Mouse (Mus musculus) forebrain, embryonic 11.5 days (tissue): ENCODE measurements around the gene Ihh. TPM values are rescaled to one million over a fixed set of nuclear protein-coding genes. Genes with fewer than 3 reads are reported as not detected.

Experiments
- ATAC-seq: fragments of 200-750 bp; cut with Nextera tagmentation; replicated peaks from 2 replicates; pipeline ENCODE4 v1.8.0; 2017; ENCODE audit warnings: moderate TSS enrichment; ENCODE audit not compliant: low FRiP score
- DNase-seq: peaks from one replicate; pipeline ENCODE4 v3.0.0-alpha.2; 2017; ENCODE audit warnings: low spot score
- H3K27ac ChIP-seq: fragments of 300-500 bp; sonication (generic); 2 replicates; pipeline ENCODE4 v1.5.1; 2014; ENCODE audit warnings: low read depth, low read length
- H3K27me3 ChIP-seq: fragments of 300-500 bp; sonication (generic); 2 replicates; pipeline ENCODE4 v1.6.1; 2014; ENCODE audit warnings: mild to moderate bottlenecking, low read length, mixed read lengths; ENCODE audit not compliant: control insufficient read depth, insufficient read depth
- H3K36me3 ChIP-seq: fragments of 300-500 bp; sonication (generic); 2 replicates; pipeline ENCODE4 v1.6.1; 2014; ENCODE audit warnings: mild to moderate bottlenecking, low read length, moderate library complexity, mixed read lengths; ENCODE audit not compliant: control insufficient read depth, insufficient read depth
- H3K4me1 ChIP-seq: fragments of 300-500 bp; sonication (generic); replicated peaks from 2 replicates; pipeline ENCODE4 v1.6.1; 2014; ENCODE audit warnings: low read length, mixed read lengths; ENCODE audit not compliant: control insufficient read depth, insufficient read depth
- H3K4me2 ChIP-seq: fragments of 300-500 bp; sonication (generic); 2 replicates; pipeline ENCODE4 v1.6.1; 2014; ENCODE audit warnings: low read depth, mild to moderate bottlenecking, low read length, moderate library complexity, mixed read lengths; ENCODE audit not compliant: severe bottlenecking
- H3K4me3 ChIP-seq: fragments of 300-500 bp; sonication (generic); 2 replicates; pipeline ENCODE4 v1.5.1; 2014; ENCODE audit warnings: low read depth, low read length
- H3K9ac ChIP-seq: fragments of 300-500 bp; sonication (generic); 2 replicates; pipeline ENCODE4 v1.6.1; 2014; ENCODE audit warnings: low read length
- H3K9me3 ChIP-seq: fragments of 300-500 bp; sonication (generic); 2 replicates; pipeline ENCODE4 v1.6.1; 2016; ENCODE audit warnings: low read length, mixed read lengths; ENCODE audit not compliant: control insufficient read depth
- WGBS: fragments of 180-500 bp; shearing (Covaris S2); extraction: QIAGEN DNeasy Blood & Tissue Kit; methylation state at CpG from one replicate; pipeline ENCODE4 v1.1.7; 2014; 5-methylcytosine and 5-hydroxymethylcytosine counted together
- polyA plus RNA-seq: library from polyadenylated mRNA; unstranded; fragments of >200 nt; fragmentation: Nextera tagmentation; extraction: Ambion mirVana; gene quantifications from 2 replicates; pipeline ENCODE4 v1.2.1, GENCODE M21; 2014

Ihh gene
- polyA plus RNA-seq, 1 experiment from 2014 or later, result 0.07 TPM

DNA sequence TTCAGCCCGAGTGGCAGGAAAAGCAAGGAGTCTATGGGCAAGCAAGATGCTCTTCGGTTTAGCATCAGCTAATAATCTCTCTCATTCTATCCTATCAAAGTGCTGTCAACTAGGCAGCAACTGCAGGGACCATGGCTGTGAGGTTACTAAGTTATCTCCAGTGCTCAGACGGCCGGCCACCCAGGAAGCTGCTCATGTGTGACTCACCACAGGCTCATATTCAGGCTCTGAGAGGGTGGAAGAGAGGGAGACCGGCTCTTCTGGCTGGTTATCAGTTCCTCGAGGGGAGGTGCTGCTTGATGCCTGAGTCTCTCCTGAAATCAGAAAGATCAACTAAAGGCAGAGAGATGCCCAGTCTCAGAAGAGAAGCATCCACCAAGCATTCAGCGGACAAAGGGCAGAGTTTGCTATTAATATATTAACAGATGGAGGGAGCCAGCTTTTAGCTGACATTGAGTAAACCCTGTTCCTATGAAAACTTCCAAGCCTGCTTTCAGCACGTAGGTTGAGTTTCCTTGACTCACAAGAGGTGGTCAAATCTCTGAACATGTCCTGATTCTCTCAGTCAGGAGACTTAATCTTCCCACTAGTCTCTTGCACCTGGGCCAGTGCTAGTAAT, 16.6 kb upstream of the Ihh start:
- H3K27me3 ChIP-seq, result no peaks in the 10 kb centered on the region
- no peak overlapping the region for H3K27ac ChIP-seq
- ATAC-seq (no peak), DNase-seq (no peak)
- no peak overlapping the region for H3K4me2 ChIP-seq
- H3K4me3 ChIP-seq, result no peak overlapping the region
- no peaks in the 10 kb centered on the region for H3K9me3 ChIP-seq
- H3K9ac ChIP-seq, result no peak overlapping the region
- 84% methylated on average over 8 of the region's 8 CpGs for WGBS
- H3K4me1 ChIP-seq, result peaks cover 3% of the 10 kb centered on the region; the same call in 1 of the 2 replicates
- H3K36me3 ChIP-seq, result no peaks in the 10 kb centered on the region

DNA sequence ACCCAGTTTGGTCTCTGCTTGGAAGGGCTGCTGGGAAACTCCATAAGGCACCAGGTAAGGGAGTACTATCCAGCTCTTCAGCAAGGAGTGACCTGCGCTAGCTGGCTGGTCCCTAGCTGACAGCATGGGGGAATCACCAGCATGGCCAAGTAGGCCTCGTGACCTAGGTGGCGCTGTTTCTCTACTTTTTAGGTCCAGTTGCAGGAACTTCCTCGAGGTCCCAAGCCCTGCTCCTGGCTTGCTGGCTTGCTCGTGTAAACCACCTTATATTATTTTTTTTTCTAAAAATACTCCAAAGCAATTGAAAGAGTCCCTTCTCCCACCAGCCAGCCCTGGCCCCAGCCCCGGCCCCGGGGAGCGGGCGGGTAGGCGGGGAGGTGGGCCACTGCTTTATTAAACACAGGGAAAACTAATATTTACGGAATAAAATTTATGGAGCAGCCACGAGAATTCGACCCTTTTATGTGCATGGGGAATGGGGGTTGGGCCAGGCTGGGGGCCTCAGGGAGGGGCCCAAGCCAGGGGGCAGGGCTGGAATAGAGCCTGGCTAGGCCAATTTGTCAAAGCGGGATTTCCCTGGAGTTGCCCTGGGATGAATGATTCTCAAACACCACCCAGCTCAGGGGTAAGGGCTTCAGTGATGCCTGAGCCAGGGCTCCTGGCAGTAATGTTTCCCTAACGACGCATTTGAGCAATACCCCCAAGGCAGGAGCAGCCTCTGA, 13.2 kb upstream of the Ihh start:
- Histone ChIP-seq H3K4me1 (peaks cover 3% of the 10 kb centered on the region; the same call in 1 of the 2 replicates), H3K9ac (peak overlapping the region; percentile 39), H3K27ac (no peak overlapping the region), H3K4me2 (peak overlapping the region; percentile 46), H3K4me3 (no peak overlapping the region), H3K9me3 (no peaks in the 10 kb centered on the region), H3K27me3 (no peaks in the 10 kb centered on the region), H3K36me3 (no peaks in the 10 kb centered on the region)
- 19% methylated on average over 16 of the region's 16 CpGs for WGBS
- peak; percentile 56; the same call in 1 of the 2 replicates for ATAC-seq
- DNase-seq, result peak; percentile 89

DNA sequence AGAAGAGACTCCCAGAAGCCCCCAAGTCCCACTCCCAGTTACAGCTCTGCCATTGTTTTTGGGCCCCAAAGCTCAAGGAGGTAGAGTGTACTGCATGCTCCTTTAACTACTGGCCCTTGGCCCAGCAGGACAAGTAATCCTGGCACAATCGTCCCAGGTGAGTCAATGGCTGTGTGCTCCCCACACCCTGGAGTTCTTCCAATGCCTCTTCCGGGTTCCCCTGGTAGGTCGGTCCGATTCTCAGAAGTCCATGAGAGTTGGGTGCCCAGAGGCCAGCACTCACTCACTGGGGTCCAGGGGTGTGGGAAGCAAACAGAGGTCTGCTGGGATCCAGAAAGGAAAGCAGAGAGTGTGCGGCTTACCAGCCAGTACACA, 11.4 kb upstream of the Ihh start:
- no peak for DNase-seq
- Histone ChIP-seq H3K9ac (no peak overlapping the region), H3K36me3 (no peaks in the 10 kb centered on the region), H3K4me2 (no peak overlapping the region), H3K9me3 (no peaks in the 10 kb centered on the region), H3K4me1 (peaks cover 3% of the 10 kb centered on the region; the same call in 1 of the 2 replicates), H3K27me3 (no peaks in the 10 kb centered on the region), H3K4me3 (no peak overlapping the region), H3K27ac (no peak overlapping the region)
- ATAC-seq, result no peak
- 84% methylated on average over 5 of the region's 5 CpGs for WGBS

DNA sequence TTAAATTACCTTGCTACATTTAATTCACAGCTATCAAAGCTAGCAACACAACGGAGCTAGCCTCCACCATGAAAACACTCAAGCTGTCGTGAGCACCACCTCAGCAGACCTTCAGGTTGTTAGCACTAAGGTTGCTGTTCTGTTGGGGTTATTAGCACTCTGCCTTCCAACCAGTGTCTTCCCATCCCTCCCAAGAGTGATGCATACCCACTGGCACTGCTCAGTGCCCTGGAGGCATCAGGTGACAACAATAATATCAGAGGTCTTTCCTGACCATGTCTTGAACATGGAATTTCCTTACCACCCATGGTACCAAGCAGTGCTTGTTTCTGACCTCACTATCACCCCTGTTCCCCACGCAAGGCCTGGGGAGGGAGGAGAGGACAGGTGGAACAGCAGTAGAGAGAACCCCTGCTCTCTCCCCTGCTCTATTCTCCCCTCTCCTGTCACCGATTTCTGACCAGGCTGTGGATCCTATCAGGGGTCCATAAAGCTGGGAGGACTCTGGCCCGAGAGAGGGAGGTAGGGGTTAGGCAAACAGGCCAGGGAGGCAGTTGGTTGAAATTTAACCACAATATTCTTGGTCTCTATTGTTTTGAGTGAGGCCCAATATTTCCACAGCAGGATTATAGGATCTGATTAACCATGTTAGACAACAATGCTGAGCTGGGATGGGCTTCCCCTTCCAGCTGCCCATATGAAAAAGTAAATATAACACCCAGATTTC, 10.8 kb upstream of the Ihh start:
- no peaks in the 10 kb centered on the region for H3K27me3 ChIP-seq
- H3K9ac ChIP-seq, result no peak overlapping the region
- no peak overlapping the region for H3K4me3 ChIP-seq
- peaks cover 3% of the 10 kb centered on the region; the same call in 1 of the 2 replicates for H3K4me1 ChIP-seq
- H3K36me3 ChIP-seq, result no peaks in the 10 kb centered on the region
- 79% methylated on average over 5 of the region's 5 CpGs for WGBS
- H3K9me3 ChIP-seq, result no peaks in the 10 kb centered on the region
- no peak for ATAC-seq
- DNase-seq, result no peak
- no peak overlapping the region for H3K4me2 ChIP-seq
- no peak overlapping the region for H3K27ac ChIP-seq

DNA sequence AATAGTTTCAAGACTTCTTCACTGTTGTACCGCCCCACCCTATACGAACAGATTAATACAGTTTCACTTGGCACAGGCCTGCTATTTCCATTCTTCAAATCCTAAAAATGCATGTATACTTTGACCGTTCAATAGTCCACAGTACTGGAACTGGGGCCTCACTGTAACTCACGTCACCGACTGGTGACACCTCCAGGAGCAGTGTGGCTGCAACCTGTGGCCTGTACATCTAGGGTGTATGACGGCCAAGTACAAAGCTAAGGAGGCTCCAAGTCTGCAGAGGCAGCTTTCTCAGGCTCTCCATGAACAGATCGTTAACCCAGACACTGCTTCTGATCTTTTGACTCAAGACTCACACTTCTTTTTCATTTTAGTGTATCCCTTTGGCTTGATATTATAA, 10.2 kb upstream of the Ihh start:
- no peaks in the 10 kb centered on the region for H3K9me3 ChIP-seq
- no peak for ATAC-seq
- peaks cover 3% of the 10 kb centered on the region; the same call in 1 of the 2 replicates for H3K4me1 ChIP-seq
- no peak overlapping the region for H3K4me3 ChIP-seq
- DNase-seq, result no peak
- H3K9ac ChIP-seq, result no peak overlapping the region
- H3K4me2 ChIP-seq, result no peak overlapping the region
- 91% methylated on average over 7 of the region's 7 CpGs for WGBS
- H3K27me3 ChIP-seq, result no peaks in the 10 kb centered on the region
- no peaks in the 10 kb centered on the region for H3K36me3 ChIP-seq
- H3K27ac ChIP-seq, result no peak overlapping the region

DNA sequence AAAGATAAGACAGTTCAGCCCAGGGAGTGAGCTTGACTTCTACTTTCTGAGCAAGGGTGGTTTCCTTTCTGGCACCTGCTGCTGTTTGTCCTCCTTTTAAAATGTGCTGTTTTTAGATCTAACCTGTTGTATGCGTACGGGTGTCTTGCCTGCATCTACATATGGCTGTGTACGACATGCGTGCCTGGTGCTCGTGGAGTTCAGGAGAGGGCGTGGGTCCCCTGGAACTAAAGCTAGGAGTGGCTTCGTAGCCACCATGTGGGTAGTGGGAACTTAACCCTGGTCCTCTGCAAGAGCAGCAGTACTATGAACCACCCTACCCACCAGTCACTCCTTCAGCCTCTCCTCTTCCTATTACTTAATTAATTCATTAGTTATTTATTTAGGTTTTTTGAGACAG, 8.6 kb upstream of the Ihh start:
- peaks cover 3% of the 10 kb centered on the region; the same call in 1 of the 2 replicates for H3K4me1 ChIP-seq
- DNase-seq, result no peak
- H3K4me3 ChIP-seq, result no peak overlapping the region
- no peaks in the 10 kb centered on the region for H3K36me3 ChIP-seq
- ATAC-seq, result no peak
- H3K27me3 ChIP-seq, result peaks cover 2% of the 10 kb centered on the region; the same call in 1 of the 2 replicates
- WGBS, result 89% methylated on average over 7 of the region's 7 CpGs
- H3K4me2 ChIP-seq, result no peak overlapping the region
- H3K27ac ChIP-seq, result no peak overlapping the region
- H3K9me3 ChIP-seq, result no peaks in the 10 kb centered on the region
- H3K9ac ChIP-seq, result no peak overlapping the region

DNA sequence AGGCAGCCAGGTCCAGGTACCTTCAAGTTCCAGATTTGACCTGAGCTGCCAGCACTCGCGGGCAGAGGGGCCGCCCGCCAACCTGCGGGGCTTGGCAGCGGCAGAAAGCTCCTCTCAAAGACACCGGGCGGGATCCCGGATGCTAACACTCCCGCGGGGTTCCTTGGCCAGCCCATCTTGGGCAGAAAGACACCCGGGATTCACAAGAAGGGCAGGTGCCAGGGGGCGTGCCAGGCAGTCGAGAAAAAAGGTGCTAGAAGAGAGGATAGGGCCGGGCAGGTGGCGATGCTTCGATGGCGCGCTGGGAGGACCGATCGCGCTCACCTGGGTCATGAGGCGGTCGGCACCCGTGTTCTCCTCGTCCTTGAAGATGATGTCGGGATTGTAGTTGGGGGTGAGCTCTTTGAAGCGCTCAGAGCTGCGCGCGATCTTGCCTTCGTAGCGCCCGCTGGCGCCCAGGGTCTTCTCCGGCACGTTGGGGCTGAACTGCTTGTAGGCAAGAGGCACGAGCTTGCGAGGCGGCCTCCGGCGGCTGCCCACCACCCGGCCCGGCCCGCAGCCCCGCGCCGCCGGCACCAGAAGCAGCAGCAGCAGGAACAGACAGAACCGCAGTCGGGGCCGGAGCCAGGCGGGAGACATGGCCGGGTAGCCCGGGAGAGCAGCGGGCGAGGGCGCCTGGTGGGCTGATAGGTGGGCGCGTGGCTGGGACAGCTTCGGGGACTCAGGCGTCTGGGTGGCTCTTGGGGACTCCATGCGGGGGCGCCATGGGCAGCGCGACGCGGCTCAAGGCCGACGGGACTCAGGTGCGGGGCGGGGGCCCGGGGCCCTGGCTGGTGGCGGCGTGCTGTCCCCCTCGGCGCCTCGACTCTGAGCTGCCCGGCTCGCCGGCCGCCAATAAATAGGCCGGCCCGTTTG, 639 bp downstream of the Ihh start:
- Histone ChIP-seq H3K4me1 (peaks cover 17% of the 10 kb centered on the region), H3K27me3 (peaks cover 76% of the 10 kb centered on the region), H3K4me3 (peak overlapping the region; percentile 27), H3K36me3 (no peaks in the 10 kb centered on the region), H3K9me3 (no peaks in the 10 kb centered on the region), H3K4me2 (peak overlapping the region; percentile 48), H3K9ac (no peak overlapping the region), H3K27ac (no peak overlapping the region)
- no peak for ATAC-seq
- DNase-seq, result peak; percentile 58
- 2% methylated on average over 81 of the region's 84 CpGs for WGBS

DNA sequence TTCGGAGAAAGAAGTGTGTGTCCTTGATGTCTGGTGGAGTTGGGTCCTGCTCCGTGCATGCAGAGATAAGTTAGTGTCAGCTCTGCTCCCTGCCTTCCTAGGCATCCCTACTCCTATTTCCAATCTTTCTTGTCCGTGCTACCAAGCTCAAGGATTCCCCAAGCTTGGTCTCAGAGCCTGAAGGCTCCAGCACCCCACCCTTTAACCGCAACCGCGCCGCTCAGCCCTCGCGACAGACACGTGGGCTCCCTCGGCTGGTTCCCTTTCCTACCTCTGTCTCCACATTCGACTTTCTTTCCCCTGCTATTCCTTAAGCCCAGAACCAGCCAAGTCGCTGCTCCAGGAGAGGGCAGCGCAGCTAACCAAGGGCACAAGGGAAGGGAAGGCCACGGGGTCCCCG, 1.4 kb downstream of the Ihh start:
- H3K4me3 ChIP-seq, result no peak overlapping the region
- H3K9me3 ChIP-seq, result no peaks in the 10 kb centered on the region
- H3K27ac ChIP-seq, result no peak overlapping the region
- no peak overlapping the region for H3K4me2 ChIP-seq
- peaks cover 17% of the 10 kb centered on the region for H3K4me1 ChIP-seq
- 3% methylated on average over 16 of the region's 16 CpGs for WGBS
- peaks cover 79% of the 10 kb centered on the region for H3K27me3 ChIP-seq
- no peak overlapping the region for H3K9ac ChIP-seq
- ATAC-seq, result no peak
- H3K36me3 ChIP-seq, result no peaks in the 10 kb centered on the region
- no peak for DNase-seq
